In the genomic region with DNA sequence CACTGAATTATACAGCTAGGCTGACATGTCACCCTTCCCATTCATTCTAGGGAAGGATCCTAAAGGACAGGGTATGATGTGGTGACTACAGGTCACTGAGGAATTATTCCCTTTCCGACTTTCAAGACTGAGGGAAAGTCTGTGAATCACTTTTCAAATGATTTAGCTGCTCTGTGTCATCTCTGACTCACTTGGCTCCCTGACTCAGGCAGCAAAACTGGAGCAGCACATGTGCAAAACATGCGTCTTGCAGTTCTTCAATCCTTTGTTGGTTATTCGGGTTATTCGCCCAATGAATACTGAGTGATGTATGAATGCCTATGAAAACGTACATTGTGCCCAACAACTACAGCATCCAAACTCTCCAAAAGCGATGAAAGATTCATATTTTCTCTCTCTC, we compare ENCODE assay signal across 15 mouse cellular contexts.
DNase-seq lines count a peak whose midpoint lies in the region; TF ChIP-seq lines count a peak whose summit lies in the region.
"Had no signal": no experiment of that assay in that cellular context is flagged by ENCODE, and none has a peak within 500 bp of the region (broad histone marks: within the 10 kb centered on the region; RNA-seq: fewer than 3 reads in every experiment).

No protein-coding gene starts in this region.

- DNase-seq in gastrocnemius, adult 2 months, result peak; percentile 23
- no peak for DNase-seq in gastrocnemius, postnatal 36 days
- peak; percentile 16 for DNase-seq in right cerebral cortex, postnatal 25 days
- no peak for DNase-seq in right cerebral cortex, postnatal 10 days (ENCODE audit: low spot score in 2 of 2)
- DNase-seq in adrenal gland, postnatal 36 days, result peak; percentile 65 to 70
- DNase-seq in telencephalon, adult 2 months (ENCODE audit: low read depth, low spot score), result peak; percentile 28
- DNase-seq in lung, postnatal 10 days, result no peak
- DNase-seq in spleen, adult 12 weeks (ENCODE audit: low spot score), result no peak
- DNase-seq: cerebellum, postnatal 14 days; gastrocnemius, postnatal 10 days; kidney, postnatal 4 days; lung, adult 2 months; thymus, postnatal 14 days had no signal

- no peak overlapping the region for H3K27ac ChIP-seq in gastrocnemius, adult 2 months
- H3K27ac ChIP-seq: limb, embryonic 12.5 days had no signal

- intact Hi-C loops in gastrocnemius, adult 2 months (cut with DNase I), result no loop called here
- intact Hi-C loops in gastrocnemius, postnatal 36 days (cut with DNase I), result no loop called here

- no peak overlapping the region for H3K4me3 ChIP-seq in gastrocnemius, adult 2 months
- H3K4me3 ChIP-seq: erythroblast, embryonic 14.5 days; limb, embryonic 12.5 days had no signal

- no peak for TF ChIP-seq CTCF in gastrocnemius, adult 2 months (IDR thresholded peaks at IDR 0.05)

Comparison
In these comparisons a context has a peak if more than half of its experiments do, and no peak if none do; other contexts are left out.
1. DNase-seq: peak in gastrocnemius, adult 2 months (single experiment), right cerebral cortex, postnatal 25 days (single experiment), adrenal gland, postnatal 36 days (2 of 2) and telencephalon, adult 2 months (single experiment); none in gastrocnemius, postnatal 36 days (0 of 2), right cerebral cortex, postnatal 10 days (0 of 2), lung, postnatal 10 days (single experiment) and spleen, adult 12 weeks (single experiment).